Mouse (Mus musculus) left cerebral cortex, postnatal 4 days (tissue): ENCODE results near the gene Flvcr2. TPM values are rescaled to one million over a fixed set of nuclear protein-coding genes. Genes with fewer than 3 reads are reported as not detected.

Experiments used
- DNase-seq: peaks from one replicate; pipeline ENCODE4 v3.0.0-alpha.2; 2022
- intact Hi-C: fragments of 180-260 bp; cut with DNase I; formaldehyde crosslinking; loops from one replicate; pipeline ENCODE4 v1.15.1; 2025
- total RNA-seq, 2 experiments: library from RNA; stranded (reverse); gene quantifications; 2 replicates each; pipeline ENCODE4 v1.2.3; 2021

The Flvcr2 gene
- total RNA-seq, 2 experiments from 2014 or later = 3.8 to 4.9 TPM

GRCm38 (mm10) chr12:85784916-85785815, 38.8 kb downstream of the Flvcr2 start:
- intact Hi-C loops = no loop called here
- DNase-seq = no peak

DNA sequence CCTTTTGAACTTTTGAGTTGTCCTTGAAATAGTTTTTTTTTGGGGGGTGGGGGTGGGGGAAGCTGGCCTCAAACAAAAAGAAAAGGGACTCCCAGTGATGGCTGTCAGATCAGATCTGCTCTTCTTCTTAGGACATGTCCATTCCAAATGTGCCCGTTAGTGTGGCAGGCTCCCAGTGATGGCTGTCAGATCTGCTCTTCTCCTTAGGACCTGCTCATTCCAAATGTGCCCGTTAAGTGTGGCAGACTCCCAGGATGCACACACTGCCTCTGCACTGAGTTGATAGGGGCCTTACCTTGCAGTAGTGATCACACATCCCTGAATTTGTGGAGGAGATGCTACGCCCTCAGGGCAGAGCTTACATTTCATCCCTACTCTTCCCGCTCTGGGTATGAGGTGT, 45.8 kb downstream of the Flvcr2 start:
- no peak for DNase-seq
- intact Hi-C loops = no loop called here

DNA sequence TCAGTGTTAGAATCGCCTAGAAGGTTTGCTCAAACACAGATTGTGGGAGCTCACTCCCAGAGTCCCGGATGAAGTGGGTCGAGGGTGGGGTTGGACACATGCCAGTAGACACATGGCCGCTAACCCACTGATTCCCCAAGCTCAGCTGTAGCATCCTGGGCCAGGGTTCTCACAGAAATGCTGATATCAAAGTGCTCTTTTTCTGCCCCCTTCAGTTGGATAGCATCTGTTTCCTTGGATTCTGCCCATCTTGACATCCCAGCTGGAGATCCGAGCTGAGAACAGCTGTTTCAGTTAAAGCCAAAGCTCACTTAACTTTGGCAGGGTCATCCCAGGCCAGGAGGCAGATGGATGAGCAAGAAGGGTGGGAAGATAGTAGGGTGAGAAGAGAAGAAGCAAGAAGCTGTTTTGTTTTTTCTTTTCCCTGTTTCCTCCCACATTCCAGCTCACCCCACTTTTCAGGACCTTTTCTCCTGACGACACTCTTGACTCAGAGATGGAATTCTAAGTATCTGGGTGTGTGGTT, 46.5 kb downstream of the Flvcr2 start:
- intact Hi-C loops = no loop called here
- DNase-seq = peak; percentile 83

GRCm38 (mm10) chr12:85794094-85794493, 47.8 kb downstream of the Flvcr2 start:
- DNase-seq = no peak
- intact Hi-C loops = no loop called here

GRCm38 (mm10) chr12:85795551-85795950, 49.2 kb downstream of the Flvcr2 start:
- no peak for DNase-seq
- intact Hi-C loops = no loop called here

DNA sequence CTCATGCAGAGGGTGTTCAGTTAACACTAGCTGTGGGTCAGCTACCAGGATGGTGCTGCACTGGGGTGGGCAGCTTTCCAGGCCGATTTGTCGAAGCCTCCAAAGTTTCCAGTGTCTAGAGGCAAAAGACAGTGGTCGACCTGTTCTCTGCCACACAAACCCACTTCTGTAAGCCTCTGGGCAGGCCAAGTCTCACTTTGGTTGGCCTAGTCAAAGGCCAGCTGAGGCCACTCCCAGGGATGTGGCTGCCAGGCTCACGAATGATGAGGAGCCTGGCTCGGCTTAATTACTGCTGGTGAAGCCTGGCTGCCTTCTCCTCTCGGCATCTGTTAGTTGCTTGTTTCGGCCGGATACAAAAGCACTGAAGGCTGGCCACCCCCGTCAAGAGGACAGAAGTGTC, 53.7 kb downstream of the Flvcr2 start:
- DNase-seq = peak; percentile 51
- intact Hi-C loops = no loop called here

GRCm38 (mm10) chr12:85809726-85810125, 63.4 kb downstream of the Flvcr2 start:
- intact Hi-C loops = loop anchor here (10.0 kb wide), 1 partner anchor 315 kb away; no protein-coding TSS in a partner anchor

DNA sequence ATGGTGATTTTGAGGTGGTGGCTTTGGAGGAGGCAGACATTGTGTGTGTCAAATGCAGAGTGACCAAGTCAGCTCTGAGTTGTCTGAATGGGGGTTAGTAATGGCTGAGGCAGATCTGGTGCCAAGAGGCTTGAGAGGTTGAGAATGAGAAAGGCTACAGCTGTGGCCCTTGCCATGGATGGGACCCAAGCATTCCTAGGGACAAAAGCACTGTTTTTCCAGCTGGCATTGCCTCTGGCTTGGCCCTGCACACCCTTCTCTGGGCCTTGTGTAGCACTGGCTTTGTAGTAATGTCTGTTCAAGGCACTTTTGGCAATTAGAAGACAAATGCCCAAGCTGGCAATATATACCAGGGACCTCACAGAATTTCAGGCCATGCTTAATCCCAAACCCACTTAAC, 64.6 kb downstream of the Flvcr2 start:
- DNase-seq = peak; percentile 25
- intact Hi-C loops = loop anchor here (10.0 kb wide), 1 partner anchor 316 kb away; no protein-coding TSS in a partner anchor

More at GRCm38 (mm10) chr12:85809726-85810125, 63.4 kb downstream of the Flvcr2 start:
- no peak for DNase-seq

DNA sequence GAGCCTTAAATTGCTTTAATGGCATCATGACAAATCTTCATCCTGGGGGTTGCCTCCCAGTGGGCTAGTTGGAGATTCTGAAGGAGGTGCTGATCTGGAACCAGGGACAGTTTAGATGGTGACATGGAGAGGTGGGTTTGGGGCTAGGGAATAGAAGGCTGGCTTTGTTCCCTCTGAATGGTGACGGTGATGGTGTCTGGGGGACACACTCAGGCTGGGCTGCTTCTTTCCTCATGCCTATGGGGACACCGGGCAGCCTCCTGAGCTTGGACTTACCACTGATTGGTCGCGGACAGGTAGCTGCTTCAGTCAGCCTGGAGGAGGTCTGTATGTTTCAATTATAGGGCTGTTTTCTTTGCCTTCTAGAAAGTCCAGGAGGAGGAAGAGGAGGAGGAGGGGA, 65.3 kb downstream of the Flvcr2 start:
- intact Hi-C loops = loop anchor here (10.0 kb wide), 1 partner anchor 317 kb away; no protein-coding TSS in a partner anchor
- no peak for DNase-seq

GRCm38 (mm10) chr12:85813599-85813998, 67.3 kb downstream of the Flvcr2 start:
- intact Hi-C loops = loop anchor here (10.0 kb wide), 1 partner anchor 319 kb away; no protein-coding TSS in a partner anchor
- no peak for DNase-seq

GRCm38 (mm10) chr12:85822051-85822450, 75.7 kb downstream of the Flvcr2 start:
- no peak for DNase-seq
- intact Hi-C loops = no loop called here

DNA sequence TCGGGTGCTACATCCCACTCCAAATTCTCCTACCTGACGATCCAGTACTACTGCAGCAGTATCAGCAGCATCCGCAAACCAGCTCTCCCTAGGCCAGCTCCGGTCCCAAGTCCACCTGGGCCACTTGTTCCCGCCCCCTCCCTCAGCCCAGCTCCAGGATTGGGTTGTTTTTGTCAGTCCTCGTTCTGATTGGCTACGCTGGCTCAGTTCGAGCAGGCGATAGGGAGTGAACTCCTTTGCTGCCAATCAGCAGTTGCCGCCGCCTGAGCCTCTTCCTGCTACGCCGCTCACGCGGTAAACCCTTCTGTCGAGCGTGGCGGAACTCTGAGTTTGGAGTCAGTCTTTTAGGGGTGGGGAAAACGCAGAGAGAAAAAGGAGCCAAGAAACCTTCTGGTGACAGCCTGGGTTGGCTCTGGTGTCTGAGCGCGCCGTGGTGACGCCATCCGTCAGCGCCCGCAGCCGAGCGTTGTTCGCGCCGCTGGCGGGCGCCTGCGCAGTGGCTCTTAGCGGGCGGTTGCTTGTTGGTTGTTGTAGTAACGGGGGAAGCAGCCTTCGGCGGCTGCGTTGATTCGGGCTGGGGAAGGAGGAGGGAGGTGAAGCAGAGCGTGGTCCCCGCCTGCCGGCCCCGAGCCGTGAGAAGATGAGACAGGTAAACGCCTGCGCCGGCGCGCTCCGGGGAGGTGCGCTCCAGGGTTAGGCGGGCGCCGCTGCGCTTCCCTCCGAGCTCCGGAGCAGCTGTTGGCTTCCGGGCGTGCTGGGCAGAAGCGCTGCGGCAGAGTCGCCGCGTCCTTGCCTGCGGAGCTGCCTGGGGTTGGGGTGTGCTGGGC, 78.3 kb downstream of the Flvcr2 start, which contains the start of the genes Erg28 and Ttll5:
Erg28 (minus strand) TSS at position 113 of the 827 bp plus-strand sequence.
Ttll5 (plus strand) TSS at position 222 of the 827 bp plus-strand sequence.
- intact Hi-C loops = no loop called here
- peak; percentile 96 for DNase-seq

DNA sequence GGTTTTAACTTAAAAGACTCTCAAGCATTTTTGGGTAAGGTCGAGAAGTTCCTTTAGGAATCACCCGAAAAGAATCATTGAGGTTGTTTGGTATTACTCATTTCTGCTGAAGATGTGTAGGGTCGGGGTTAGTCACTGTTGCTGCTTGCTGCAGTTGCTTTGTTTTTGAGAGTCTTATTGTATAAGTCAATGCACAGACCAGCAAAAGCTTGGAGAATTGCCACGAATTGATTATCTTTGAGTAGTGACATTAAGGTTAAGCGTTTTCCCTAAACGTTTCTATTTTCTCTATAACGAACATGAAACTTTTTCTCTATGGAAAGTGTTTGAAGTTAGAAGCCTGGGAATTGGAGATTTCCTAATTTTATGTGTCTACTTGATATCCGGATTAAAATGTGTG, 79.0 kb downstream of the Flvcr2 start:
- no peak for DNase-seq
- intact Hi-C loops = no loop called here

DNA sequence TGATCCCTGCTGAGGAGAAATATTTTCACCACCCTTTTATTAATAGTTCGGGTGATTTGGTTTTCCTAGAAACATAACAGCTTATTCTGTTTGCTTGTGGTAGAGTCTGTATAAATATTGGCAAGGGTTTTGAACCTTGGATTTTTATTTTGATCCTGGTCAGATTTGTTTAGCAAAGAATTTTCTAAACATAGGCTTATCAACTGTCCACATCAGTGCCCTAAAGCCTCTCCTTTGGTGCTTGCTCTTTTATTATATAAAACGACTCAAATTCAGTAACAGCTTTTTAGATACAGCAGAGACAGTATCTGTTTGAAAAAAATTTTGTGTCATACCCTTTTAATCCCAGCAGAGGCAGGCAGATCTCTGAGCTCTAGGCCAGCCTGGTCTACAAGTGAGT, 79.5 kb downstream of the Flvcr2 start:
- DNase-seq = no peak
- intact Hi-C loops = no loop called here

DNA sequence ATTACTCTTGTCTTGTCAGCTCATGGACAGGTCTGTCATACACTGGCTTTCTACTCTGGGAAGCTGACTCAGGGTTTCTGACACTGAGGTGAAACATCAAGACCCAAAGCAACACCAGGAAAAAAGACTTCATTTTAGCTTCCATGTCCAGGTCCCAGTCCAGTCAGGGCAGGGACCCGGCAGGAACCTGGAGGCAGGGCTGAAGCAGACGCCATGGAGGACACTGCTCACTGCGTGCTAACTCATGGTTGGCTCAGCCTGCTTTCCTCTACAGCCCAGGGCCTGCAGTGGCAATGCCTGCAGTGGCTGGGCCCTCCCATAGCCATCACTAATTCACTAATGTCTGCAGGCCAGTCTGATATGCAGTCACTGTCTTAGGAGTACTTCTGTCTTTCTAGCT, 82.5 kb downstream of the Flvcr2 start:
- no peak for DNase-seq

GRCm38 (mm10) chr12:85829866-85830265, 83.5 kb downstream of the Flvcr2 start:
- no peak for DNase-seq
- intact Hi-C loops = no loop called here

More for the DNA sequence above, 82.5 kb downstream of the Flvcr2 start:
- intact Hi-C loops = no loop called here

GRCm38 (mm10) chr12:85830691-85831090, 84.4 kb downstream of the Flvcr2 start:
- intact Hi-C loops = no loop called here
- DNase-seq = peak; percentile 23

DNA sequence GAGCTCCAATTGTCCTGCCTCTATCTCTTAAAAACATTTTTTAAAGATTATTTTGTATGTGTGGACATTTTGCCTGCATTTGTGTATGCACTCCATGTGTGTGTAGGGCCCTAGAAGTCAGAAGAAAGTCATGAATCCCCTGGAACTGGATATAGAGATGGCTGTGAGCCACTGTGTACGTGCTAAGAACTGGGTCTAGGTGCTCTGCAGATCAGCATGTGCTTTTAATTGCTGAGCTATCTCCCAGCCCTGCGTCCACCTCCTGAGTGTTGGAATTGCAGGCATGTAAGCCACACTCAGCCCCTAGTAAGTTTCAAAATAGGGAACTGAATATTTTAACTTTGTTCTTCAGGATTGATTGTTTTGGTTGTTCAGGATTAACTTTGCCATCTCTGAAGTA, 88.2 kb downstream of the Flvcr2 start:
- intact Hi-C loops = no loop called here
- no peak for DNase-seq

GRCm38 (mm10) chr12:85837765-85838164, 91.4 kb downstream of the Flvcr2 start:
- no peak for DNase-seq
- intact Hi-C loops = no loop called here

DNA sequence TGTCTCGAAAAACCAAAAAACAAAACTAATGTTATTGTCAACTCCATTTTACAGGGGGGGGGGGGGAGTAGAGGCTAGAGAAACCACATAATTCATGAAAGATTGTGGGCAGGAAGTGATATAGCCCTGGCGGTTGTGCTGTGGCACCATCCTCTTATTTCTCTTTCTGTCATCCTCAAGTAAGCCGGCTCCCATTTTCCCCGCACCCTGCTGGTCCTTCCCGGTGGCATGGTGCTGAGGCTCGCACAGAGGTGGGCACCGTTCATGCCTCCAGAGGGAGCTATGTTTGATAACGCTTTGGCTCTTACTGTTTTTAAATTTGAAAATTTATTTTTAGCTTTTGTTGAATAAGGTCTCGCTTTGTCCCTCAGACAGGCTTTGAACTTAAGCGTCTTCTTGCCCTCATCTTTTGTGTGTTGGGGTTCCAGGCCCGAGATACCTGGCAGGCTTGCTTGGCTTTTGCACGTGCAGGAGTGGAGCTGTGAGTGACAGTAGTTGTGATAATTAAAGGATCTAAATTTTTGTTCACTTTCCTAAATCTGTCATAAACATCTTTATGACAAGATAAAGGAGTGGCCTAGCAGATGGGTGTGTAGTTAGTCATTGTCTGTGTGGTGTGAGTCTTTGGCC, 93.1 kb downstream of the Flvcr2 start:
- no peak for DNase-seq
- intact Hi-C loops = no loop called here
